Mouse (Mus musculus) heart, embryonic 11.5 days (tissue): ENCODE results near the gene Gm20388. TPM values are rescaled to one million over a fixed set of nuclear protein-coding genes. Genes with fewer than 3 reads are reported as not detected.

ENCODE experiments used
- ATAC-seq: fragments of 200-750 bp; cut with Nextera tagmentation; replicated peaks from 2 replicates; pipeline ENCODE4 v1.8.0; 2017; ENCODE audit warnings: moderate library complexity; ENCODE audit not compliant: insufficient number of reproducible peaks, low FRiP score, low TSS enrichment
- H3K27ac ChIP-seq: fragments of 300-500 bp; sonication (generic); 2 replicates; pipeline ENCODE4 v1.5.1; 2014; ENCODE audit warnings: mild to moderate bottlenecking, low read depth, low read length
- H3K27me3 ChIP-seq: fragments of 300-500 bp; sonication (generic); 2 replicates; pipeline ENCODE4 v1.6.1; 2014; ENCODE audit warnings: mild to moderate bottlenecking, low read length, mixed read lengths; ENCODE audit not compliant: control insufficient read depth, insufficient read depth
- H3K36me3 ChIP-seq: fragments of 300-500 bp; sonication (generic); 2 replicates; pipeline ENCODE4 v1.6.1; 2014; ENCODE audit warnings: mild to moderate bottlenecking, low read length, moderate library complexity, mixed read lengths; ENCODE audit not compliant: control insufficient read depth, insufficient read depth
- H3K4me1 ChIP-seq: fragments of 300-500 bp; sonication (generic); 2 replicates; pipeline ENCODE4 v1.6.1; 2014; ENCODE audit warnings: low read length; ENCODE audit not compliant: control insufficient read depth, insufficient read depth
- H3K4me2 ChIP-seq: fragments of 300-500 bp; sonication (generic); 2 replicates; pipeline ENCODE4 v1.6.1; 2014; ENCODE audit warnings: mild to moderate bottlenecking, moderate library complexity
- H3K4me3 ChIP-seq: fragments of 300-500 bp; sonication (generic); 2 replicates; pipeline ENCODE4 v1.5.1; 2014; ENCODE audit warnings: low read depth, low read length
- H3K9ac ChIP-seq: fragments of 300-500 bp; sonication (generic); 2 replicates; pipeline ENCODE4 v1.6.1; 2014; ENCODE audit warnings: mild to moderate bottlenecking, low read depth, low read length, moderate library complexity
- H3K9me3 ChIP-seq: fragments of 300-500 bp; sonication (generic); replicated peaks from 2 replicates; pipeline ENCODE4 v1.6.1; 2016; ENCODE audit warnings: low read length; ENCODE audit not compliant: control insufficient read depth
- WGBS: fragments of 180-500 bp; shearing (Covaris S2); extraction: QIAGEN DNeasy Blood & Tissue Kit; methylation state at CpG from one replicate; pipeline ENCODE4 v1.1.7; 2014; ENCODE audit not compliant: insufficient replicate concordance; 5-methylcytosine and 5-hydroxymethylcytosine counted together
- polyA plus RNA-seq: library from polyadenylated mRNA; unstranded; fragments of >200 nt; fragmentation: Nextera tagmentation; extraction: Ambion mirVana; gene quantifications from 2 replicates; pipeline ENCODE4 v1.2.1, GENCODE M21; 2014

Gm20388 gene
- polyA plus RNA-seq, 1 experiment from 2014 or later = 6.4 TPM

DNA sequence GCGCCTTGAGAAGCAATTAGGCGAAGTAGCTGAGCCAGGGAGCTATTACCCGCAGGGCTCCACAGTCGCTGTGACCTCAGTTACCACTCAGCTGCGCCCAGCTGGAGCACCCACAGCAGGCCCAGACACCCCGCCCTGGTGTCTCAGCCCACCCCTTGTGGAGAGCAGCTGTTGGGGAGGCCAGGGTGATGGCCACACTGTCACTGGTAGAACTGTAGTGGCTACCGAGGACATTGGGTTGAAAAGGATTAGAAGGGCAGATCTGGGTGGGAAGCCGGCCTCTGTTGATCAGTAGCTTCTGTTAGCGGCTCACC is 1853.0 kb downstream of the Gm20388 start:
- no peak overlapping the region for H3K4me3 ChIP-seq
- no peak overlapping the region for H3K9ac ChIP-seq
- no peak overlapping the region for H3K4me2 ChIP-seq
- peaks cover 5% of the 10 kb centered on the region; the same call in 1 of the 2 replicates for H3K27me3 ChIP-seq
- H3K9me3 ChIP-seq = no peaks in the 10 kb centered on the region
- no peaks in the 10 kb centered on the region for H3K36me3 ChIP-seq
- no peak overlapping the region for H3K27ac ChIP-seq
- 59% methylated on average over 9 of the region's 9 CpGs for WGBS
- H3K4me1 ChIP-seq = no peaks in the 10 kb centered on the region
- ATAC-seq = no peak

DNA sequence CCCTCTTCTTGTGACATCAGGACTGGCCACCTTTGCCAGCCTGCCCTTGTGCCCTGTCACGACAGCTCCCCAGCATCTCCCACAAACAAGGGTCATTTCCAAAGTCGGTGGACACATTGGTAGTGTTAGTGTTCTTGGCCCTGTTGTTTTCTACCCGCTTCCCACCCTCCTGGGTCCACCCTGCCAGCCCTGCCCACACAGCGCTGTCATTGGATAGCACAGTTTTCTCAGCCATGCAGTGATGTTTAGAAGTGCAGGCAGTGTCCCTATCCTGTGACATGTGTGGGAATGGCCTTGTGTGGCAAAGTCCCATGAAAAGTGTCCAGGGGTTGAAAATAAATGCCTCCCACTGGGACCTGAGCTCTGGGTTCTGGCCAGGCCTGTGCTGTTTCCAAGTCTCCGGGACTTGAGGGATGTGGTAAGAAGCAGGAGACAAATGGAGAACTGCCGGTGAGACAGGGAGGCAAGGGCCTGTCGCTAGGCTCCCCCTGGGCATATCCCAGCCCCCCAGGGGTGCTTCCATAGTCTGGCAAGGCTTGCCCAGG is 1855.0 kb downstream of the Gm20388 start:
- no peak overlapping the region for H3K27ac ChIP-seq
- ATAC-seq = no peak
- H3K4me3 ChIP-seq = no peak overlapping the region
- H3K36me3 ChIP-seq = no peaks in the 10 kb centered on the region
- H3K9me3 ChIP-seq = no peaks in the 10 kb centered on the region
- no peaks in the 10 kb centered on the region for H3K4me1 ChIP-seq
- H3K27me3 ChIP-seq = peaks cover 5% of the 10 kb centered on the region; the same call in 1 of the 2 replicates
- WGBS = 69% methylated on average over 7 of the region's 7 CpGs
- H3K9ac ChIP-seq = no peak overlapping the region
- H3K4me2 ChIP-seq = no peak overlapping the region

DNA sequence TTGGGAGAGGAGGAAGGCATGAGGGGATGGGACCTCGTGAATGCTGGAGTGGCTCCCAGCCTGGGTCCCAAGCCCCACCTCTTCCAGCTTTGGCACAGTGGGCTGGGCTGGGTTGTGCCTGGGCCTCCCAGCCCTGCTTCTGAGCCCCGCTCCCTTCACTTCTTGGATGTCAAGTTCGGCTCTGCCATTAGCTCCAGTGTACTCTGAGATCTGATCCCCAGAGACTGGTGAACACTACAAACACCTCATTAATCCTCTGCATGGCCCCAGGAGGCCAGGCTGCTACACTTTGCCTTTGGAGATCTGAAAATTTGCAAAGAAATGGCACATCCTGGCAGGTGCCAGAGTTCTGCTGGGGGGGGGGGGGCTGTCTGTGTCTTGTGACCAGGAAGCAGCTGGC is 1858.5 kb downstream of the Gm20388 start:
- Histone ChIP-seq H3K4me3 (no peak overlapping the region), H3K27me3 (0 out of 2 replicates have a peak, but pooled peaks cover 5% of the 10 kb centered on the region), H3K9ac (no peak overlapping the region), H3K9me3 (no peaks in the 10 kb centered on the region), H3K27ac (no peak overlapping the region), H3K4me2 (no peak overlapping the region), H3K36me3 (no peaks in the 10 kb centered on the region), H3K4me1 (no peaks in the 10 kb centered on the region)
- no peak for ATAC-seq
- 60% methylated on average over 3 of the region's 3 CpGs for WGBS

DNA sequence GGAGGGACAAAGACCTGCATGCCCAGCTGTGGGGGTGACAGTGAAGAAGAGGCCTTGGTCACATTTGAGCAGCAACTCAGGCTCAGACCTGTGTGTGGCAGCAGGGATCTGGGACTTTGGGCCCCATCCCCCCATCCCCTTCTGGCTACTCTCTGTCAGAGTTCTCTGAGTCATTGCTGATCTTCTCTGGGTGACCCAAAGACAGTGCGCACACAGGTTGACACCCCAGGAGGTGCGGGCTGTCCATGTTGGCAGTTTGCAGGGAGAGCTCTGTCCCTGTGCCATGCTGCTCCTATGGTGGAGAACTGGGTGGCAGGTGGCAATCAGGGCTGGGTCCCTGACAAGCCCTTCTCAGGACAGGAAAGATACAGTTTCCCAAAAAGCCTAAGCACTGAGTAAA is 1859.0 kb downstream of the Gm20388 start:
- H3K27ac ChIP-seq = no peak overlapping the region
- H3K9ac ChIP-seq = no peak overlapping the region
- H3K4me3 ChIP-seq = no peak overlapping the region
- H3K9me3 ChIP-seq = no peaks in the 10 kb centered on the region
- 74% methylated on average over 2 of the region's 2 CpGs for WGBS
- no peak for ATAC-seq
- H3K4me1 ChIP-seq = no peaks in the 10 kb centered on the region
- H3K4me2 ChIP-seq = no peak overlapping the region
- no peaks in the 10 kb centered on the region for H3K36me3 ChIP-seq
- 0 out of 2 replicates have a peak, but pooled peaks cover 5% of the 10 kb centered on the region for H3K27me3 ChIP-seq

DNA sequence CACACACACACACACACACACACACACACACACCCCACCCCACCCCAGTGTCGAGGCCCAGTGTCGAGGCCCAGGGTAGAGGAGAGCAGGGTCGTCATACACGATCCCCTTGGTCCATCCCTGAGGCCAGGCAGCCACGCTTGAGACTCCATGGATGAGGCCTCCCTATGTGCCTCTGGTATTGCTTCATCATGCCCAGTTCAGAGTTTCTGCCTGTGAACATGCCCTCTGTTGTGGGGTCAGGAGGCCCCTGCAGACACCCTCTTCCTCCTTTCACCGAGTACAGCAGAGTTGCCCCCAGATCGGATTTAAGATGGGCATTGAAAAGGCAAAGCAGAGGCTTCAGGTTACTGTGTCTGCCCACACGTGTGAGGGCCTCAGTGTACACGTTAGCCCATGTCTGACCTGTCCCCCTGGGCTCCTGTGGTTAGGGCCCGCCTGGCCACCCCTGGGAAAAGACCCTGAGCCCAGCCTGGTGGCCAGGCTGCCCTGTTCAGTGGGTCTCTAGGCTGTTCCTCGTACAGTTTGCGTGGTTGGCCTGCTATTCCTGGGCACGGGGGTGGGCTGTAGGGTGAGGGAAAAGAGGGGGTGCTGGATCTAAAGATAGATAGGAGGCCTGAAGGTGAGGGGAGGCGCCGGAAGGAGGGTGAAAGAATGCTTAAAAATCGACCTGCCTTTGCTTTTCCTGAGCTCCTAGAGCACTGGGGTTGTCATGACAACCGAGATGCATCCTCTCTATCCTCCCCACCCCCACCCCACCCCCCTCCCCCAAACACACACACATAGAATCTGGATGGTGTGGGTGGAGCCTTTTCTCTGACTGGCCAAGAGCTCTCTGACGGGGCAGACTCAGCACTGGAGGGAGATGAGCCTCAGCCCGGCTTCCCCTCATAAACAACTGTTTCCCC is 1860.5 kb downstream of the Gm20388 start:
- 0 out of 2 replicates have a peak, but pooled peaks cover 5% of the 10 kb centered on the region for H3K27me3 ChIP-seq
- no peak overlapping the region for H3K4me3 ChIP-seq
- no peak overlapping the region for H3K27ac ChIP-seq
- no peaks in the 10 kb centered on the region for H3K4me1 ChIP-seq
- no peaks in the 10 kb centered on the region for H3K36me3 ChIP-seq
- no peaks in the 10 kb centered on the region for H3K9me3 ChIP-seq
- 0 out of 2 replicates have a peak, but pooled peaks have one; percentile 8 for ATAC-seq
- WGBS = 39% methylated on average over 19 of the region's 19 CpGs
- no peak overlapping the region for H3K4me2 ChIP-seq
- H3K9ac ChIP-seq = no peak overlapping the region

DNA sequence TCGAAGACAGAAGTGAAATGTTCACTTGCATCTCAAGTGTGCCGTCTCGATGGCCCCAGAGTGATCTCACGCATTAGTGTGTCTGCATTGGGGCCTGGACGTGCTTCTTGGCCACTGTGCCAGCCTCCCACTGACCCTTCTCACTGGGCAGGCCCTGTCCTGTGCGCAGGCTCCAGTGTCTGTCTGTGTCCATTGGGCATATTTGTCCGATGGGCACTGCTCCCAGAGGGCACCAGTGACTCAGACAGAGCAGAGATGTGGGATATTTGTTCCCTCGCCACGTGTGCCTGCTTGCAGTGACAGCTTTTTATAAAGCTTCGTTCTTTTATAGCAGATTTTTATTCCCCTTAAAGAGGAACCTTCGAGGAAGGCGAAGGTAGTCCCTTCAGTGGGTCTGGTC is 1863.2 kb downstream of the Gm20388 start:
- Histone ChIP-seq H3K9ac (no peak overlapping the region), H3K9me3 (no peaks in the 10 kb centered on the region), H3K4me1 (no peaks in the 10 kb centered on the region), H3K27me3 (0 out of 2 replicates have a peak, but pooled peaks cover 2% of the 10 kb centered on the region), H3K36me3 (no peaks in the 10 kb centered on the region), H3K27ac (no peak overlapping the region), H3K4me3 (no peak overlapping the region), H3K4me2 (no peak overlapping the region)
- ATAC-seq = no peak
- 83% methylated on average over 12 of the region's 12 CpGs for WGBS

DNA sequence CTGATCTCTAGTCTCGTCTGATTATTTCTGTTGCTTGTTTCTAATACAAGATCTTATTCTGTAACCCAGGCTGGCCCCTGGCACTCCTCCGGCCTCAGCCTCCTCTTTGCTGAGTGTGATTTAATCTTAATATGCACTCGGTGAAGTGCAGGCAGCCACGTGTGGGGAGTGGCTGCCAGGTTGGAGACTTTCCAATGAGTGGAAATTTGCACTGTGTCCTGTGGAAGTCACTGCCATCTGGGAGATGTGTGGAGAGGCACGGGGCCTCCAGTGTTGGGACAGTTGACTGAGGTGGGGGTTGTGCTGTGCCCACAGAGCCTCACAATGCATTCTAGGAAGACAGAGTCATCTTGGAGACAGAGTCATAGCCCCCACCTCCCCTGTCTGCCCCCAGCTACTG is 1871.9 kb downstream of the Gm20388 start:
- WGBS = 60% methylated on average over 5 of the region's 5 CpGs
- ATAC-seq = no peak

DNA sequence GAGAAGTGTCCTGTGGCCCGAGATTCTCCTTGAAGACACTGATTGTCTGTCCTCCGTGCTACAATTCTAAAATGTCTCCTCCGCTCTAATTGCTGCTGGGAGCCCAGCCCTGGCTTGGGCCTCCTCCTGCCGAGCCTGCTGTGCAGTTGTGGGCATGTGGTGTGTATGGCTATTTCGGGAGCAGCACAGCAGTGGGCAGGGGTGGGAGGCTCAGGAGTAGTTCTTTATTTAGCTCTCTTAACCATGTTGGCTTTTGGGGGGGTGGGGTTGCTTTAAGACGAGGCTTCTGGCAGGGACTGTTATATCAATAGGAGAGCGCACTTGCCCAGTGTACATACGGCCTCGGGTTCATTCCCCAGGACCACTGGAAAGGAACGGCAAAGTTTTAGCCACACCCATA is 1875.9 kb downstream of the Gm20388 start:
- ATAC-seq = peak; percentile 54
- Histone ChIP-seq H3K9me3 (no peaks in the 10 kb centered on the region), H3K27ac (peak overlapping the region; percentile 91), H3K27me3 (no peaks in the 10 kb centered on the region), H3K4me1 (peaks cover 30% of the 10 kb centered on the region), H3K4me3 (no peak overlapping the region), H3K4me2 (peak overlapping the region; percentile 40), H3K36me3 (no peaks in the 10 kb centered on the region), H3K9ac (peak overlapping the region; percentile 39)
- WGBS = 35% methylated on average over 10 of the region's 10 CpGs

More for the DNA sequence above, 1871.9 kb downstream of the Gm20388 start:
- no peak overlapping the region for H3K27ac ChIP-seq
- H3K9ac ChIP-seq = no peak overlapping the region
- no peak overlapping the region for H3K4me3 ChIP-seq
- H3K27me3 ChIP-seq = no peaks in the 10 kb centered on the region
- no peaks in the 10 kb centered on the region; the same call in 1 of the 2 replicates for H3K36me3 ChIP-seq
- H3K4me1 ChIP-seq = peaks cover 28% of the 10 kb centered on the region
- H3K4me2 ChIP-seq = no peak overlapping the region
- H3K9me3 ChIP-seq = no peaks in the 10 kb centered on the region
